Mouse (Mus musculus): ENCODE data around the gene Adamtsl5.

Gene Adamtsl5

GRCm38 (mm10) chr10:80348244-80348781 is at the start of gene Adamtsl5:
Gene Adamtsl5 (minus strand): TSS chr10:80348412.
- peak; percentile 80 to 83 for DNase-seq (ENCODE audit: low spot score in 2 of 2)

- no peak for DNase-seq (ENCODE audit: low spot score in 2 of 2)
Measured at GRCm38 (mm10) chr10:80397524-80398173, 49.4 kb upstream of the Adamtsl5 start.

GRCm38 (mm10) chr10:80396822-80397523 is 48.8 kb upstream of the Adamtsl5 start:
- no peak for DNase-seq (ENCODE audit: low spot score in 2 of 2)

GRCm38 (mm10) chr10:80395025-80395627 is 46.9 kb upstream of the Adamtsl5 start:
- no peak for DNase-seq (ENCODE audit: low spot score in 2 of 2)

- DNase-seq (ENCODE audit: low spot score in 2 of 2) = no peak
Measured at GRCm38 (mm10) chr10:80392687-80393086, 44.5 kb upstream of the Adamtsl5 start.

GRCm38 (mm10) chr10:80390697-80391096 is 42.5 kb upstream of the Adamtsl5 start:
- no peak for DNase-seq (ENCODE audit: low spot score in 2 of 2)

- no peak for DNase-seq (ENCODE audit: low spot score in 2 of 2)
Measured at GRCm38 (mm10) chr10:80389185-80389708, 41.0 kb upstream of the Adamtsl5 start.

GRCm38 (mm10) chr10:80388731-80389130 is 40.5 kb upstream of the Adamtsl5 start:
- DNase-seq (ENCODE audit: low spot score in 2 of 2) = no peak

- peak; percentile 75 to 82 for DNase-seq (ENCODE audit: low spot score in 2 of 2)
Measured at GRCm38 (mm10) chr10:80387522-80387959, 39.3 kb upstream of the Adamtsl5 start, which contains the start of gene Mex3d. Gene Mex3d (minus strand): TSS chr10:80387659.

- no peak for DNase-seq (ENCODE audit: low spot score in 2 of 2)
Measured at GRCm38 (mm10) chr10:80386735-80387471, 38.7 kb upstream of the Adamtsl5 start.

GRCm38 (mm10) chr10:80385811-80386734 is 37.9 kb upstream of the Adamtsl5 start:
- DNase-seq (ENCODE audit: low spot score in 2 of 2) = no peak

- no peak for DNase-seq (ENCODE audit: low spot score in 2 of 2)
Measured at GRCm38 (mm10) chr10:80385310-80385709, 37.1 kb upstream of the Adamtsl5 start.

- DNase-seq (ENCODE audit: low spot score in 2 of 2) = no peak
Measured at GRCm38 (mm10) chr10:80384709-80385108, 36.5 kb upstream of the Adamtsl5 start.

GRCm38 (mm10) chr10:80384115-80384639 is 36.0 kb upstream of the Adamtsl5 start:
- DNase-seq (ENCODE audit: low spot score in 2 of 2) = no peak

- DNase-seq (ENCODE audit: low spot score in 2 of 2) = no peak
Measured at GRCm38 (mm10) chr10:80383431-80383830, 35.2 kb upstream of the Adamtsl5 start.

- DNase-seq (ENCODE audit: low spot score in 2 of 2) = no peak
Measured at GRCm38 (mm10) chr10:80382641-80383365, 34.6 kb upstream of the Adamtsl5 start.

- no peak for DNase-seq (ENCODE audit: low spot score in 2 of 2)
Measured at GRCm38 (mm10) chr10:80377716-80378115, 29.5 kb upstream of the Adamtsl5 start.

- DNase-seq (ENCODE audit: low spot score in 2 of 2) = peak; percentile 59 to 82
Measured at GRCm38 (mm10) chr10:80376160-80376559, 27.9 kb upstream of the Adamtsl5 start.

GRCm38 (mm10) chr10:80374063-80374462 is 25.9 kb upstream of the Adamtsl5 start:
- peak in 1 of 2 experiments; percentile 65 for DNase-seq (ENCODE audit: low spot score in 2 of 2)

Measured in heart, adult 9 months (tissue).